Mouse (Mus musculus) ovary, adult 10 weeks (tissue): ENCODE data around the gene Cflar. TPM values are rescaled to one million over a fixed set of nuclear protein-coding genes. Genes with fewer than 3 reads are reported as not detected.

ENCODE experiments used
- polyA plus RNA-seq: library from polyadenylated mRNA; stranded (reverse); fragments of 350-450 nt; fragmentation: Illumina TruSeq; extraction: RNeasy Lipid Tissue Mini Kit (QIAGEN cat#74804); gene quantifications from one replicate; pipeline ENCODE4 v1.2.3, GENCODE M21; 2014

The Cflar gene
- polyA plus RNA-seq, result 162 TPM

DNA sequence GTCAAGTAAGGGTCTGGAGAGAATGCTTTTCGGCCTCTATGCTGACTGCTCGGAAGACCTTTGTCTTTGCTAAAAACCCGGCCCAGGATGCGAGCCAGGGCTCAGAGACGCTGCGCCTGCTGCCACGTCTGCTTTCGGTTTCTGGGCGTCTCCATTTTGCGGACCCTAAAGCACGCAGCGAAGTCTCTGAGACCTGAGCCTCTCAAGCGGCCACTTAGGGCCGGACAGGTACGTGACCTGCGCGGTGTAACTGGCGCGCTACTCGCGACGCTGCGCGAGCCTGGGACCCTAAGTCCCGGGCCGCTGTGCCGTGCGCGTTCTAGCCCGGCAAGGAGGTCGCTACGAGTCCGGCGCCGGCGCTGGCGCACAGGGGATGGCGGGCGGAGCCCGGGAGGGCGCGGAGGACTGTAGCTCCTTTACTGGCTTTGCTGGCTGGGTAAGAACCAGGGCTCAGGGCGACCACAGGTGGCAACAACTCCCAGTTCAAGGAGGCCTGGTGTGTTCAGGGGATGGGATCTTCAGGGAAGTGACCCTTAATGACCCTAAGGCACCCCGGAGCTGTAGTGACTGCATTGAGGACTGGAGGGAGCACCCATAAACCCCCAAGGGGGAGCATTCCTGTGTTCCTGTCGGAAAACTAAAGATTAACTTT, at the start of gene Cflar:
Gene Cflar (plus strand): TSS at position 144 of the 652 bp plus-strand sequence.

DNA sequence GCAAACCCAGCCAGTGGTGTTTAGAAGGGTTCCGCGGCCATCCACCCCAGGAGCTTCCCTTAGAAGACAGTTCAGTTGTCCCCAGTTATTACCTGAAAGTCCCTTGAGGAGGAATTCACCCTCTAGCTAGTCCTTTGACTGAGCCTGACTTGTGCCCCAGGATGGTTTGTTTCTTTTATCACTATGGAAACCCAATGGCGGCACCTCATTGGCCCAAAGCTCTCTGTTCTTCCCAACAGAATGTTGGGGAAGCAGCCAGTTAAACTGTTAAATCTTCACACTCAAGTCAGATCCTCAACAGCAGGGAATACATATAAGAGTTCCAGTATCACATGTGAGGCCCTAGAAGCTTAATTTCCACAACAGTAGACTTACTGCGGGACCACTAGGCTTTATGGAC, 15.5 kb upstream of the Cflar start, which contains the start of gene Als2cr12:
Gene Als2cr12 (minus strand): TSS at position 180 of the 400 bp plus-strand sequence.

DNA sequence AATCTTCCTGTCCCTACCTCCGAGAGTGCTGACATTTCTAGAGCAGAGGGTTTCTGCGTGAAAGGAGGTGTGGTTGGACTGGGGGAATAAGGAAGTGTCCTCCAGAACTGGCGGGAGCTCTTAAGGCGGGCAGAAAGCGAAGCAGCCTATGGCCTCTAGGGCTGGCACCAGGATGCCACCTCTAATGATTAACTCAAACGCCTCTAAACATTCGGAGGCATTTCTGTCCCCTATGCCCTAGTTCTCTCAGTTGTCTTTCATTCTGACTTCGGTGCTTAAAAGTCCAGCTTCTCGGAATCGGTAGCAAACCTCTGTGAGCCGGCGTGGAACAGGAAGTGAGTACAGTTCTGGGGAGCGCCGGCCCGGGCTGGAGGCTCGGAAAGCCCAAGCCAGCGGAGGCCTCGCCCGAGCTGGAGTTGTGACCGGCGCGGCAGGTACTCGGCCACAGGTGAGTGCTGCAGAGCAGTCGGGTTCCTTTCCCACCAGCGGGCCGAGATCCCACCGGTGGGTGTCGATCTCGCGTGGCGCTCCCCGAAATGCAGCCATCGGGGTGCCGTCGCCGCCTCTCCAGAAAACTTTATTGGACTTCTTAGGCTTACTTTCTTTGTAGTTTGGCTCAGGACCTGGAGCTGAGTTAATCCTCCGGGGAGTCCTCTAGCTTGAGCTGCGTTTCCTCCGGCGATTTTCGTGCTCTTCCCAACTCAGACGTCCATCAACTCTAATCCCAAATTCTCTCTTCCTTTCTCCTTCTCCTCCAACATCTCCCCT, 84.2 kb downstream of the Cflar start, which contains the start of gene Casp8:
Gene Casp8 (plus strand): TSS at position 84 of the 768 bp plus-strand sequence.

Other genes with a start within 250 kb of the Cflar start
- gene Orc2, start 206.4 kb upstream of the Cflar start, polyA plus RNA-seq, result 121 TPM
- 67.4 TPM for gene Fam126b, start 125.2 kb upstream of the Cflar start, polyA plus RNA-seq
- 45.4 TPM for gene Ndufb3, start 125.1 kb upstream of the Cflar start, polyA plus RNA-seq
- gene Als2cr12, start 15.5 kb upstream of the Cflar start, polyA plus RNA-seq, result not detected
- gene Casp8, start 83.9 kb downstream of the Cflar start, polyA plus RNA-seq, result 47.8 TPM